Mouse (Mus musculus): ENCODE data around the gene B4galnt4. TPM values are rescaled to one million over a fixed set of nuclear protein-coding genes. Genes with fewer than 3 reads are reported as not detected.

Gene B4galnt4
- polyA plus RNA-seq, 1 experiment from 2014 or later, result 20.0 TPM

DNA sequence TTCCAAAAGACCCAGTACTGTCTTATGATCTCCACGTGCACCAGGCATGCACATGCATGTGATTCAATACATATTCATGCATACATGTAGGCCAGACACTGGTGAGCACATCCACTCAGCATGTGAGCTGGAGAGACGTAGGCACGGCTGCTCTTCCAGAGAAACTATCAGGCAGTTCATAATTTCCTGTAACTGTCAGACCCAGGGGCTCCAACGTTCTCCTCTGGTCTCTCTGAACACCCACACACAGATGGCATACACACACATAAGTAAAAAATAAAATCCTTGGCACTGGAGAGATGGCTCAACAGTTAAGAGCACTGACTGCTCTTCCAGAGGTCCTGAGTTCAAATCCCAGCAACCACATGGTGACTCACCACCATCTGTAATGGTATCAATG lies 12.9 kb downstream of the B4galnt4 start:
- H3K9me3 ChIP-seq (ENCODE audit: control insufficient read depth, low read length), result no peaks in the 10 kb centered on the region
- ATAC-seq (ENCODE audit: insufficient number of reproducible peaks, low FRiP score, low TSS enrichment, low read depth) (no peak), DNase-seq (ENCODE audit: low spot score) (no peak)
- no peak overlapping the region for H3K27ac ChIP-seq (replicated peaks; ENCODE audit: low read depth, low read length)
- H3K4me1 ChIP-seq (ENCODE audit: control insufficient read depth, insufficient read depth, low read length), result 0 out of 2 replicates have a peak, but pooled peaks cover 6% of the 10 kb centered on the region
- WGBS, result 87% methylated on average over 4 of the region's 4 CpGs
- H3K36me3 ChIP-seq (ENCODE audit: control insufficient read depth, insufficient read depth, low read length), result no peaks in the 10 kb centered on the region
- H3K27me3 ChIP-seq (ENCODE audit: control insufficient read depth, insufficient read depth, low read length), result peaks cover 18% of the 10 kb centered on the region
- H3K4me2 ChIP-seq (ENCODE audit: low read depth, severe bottlenecking), result no peak overlapping the region
- no peak overlapping the region for H3K4me3 ChIP-seq (ENCODE audit: low read depth, low read length)
- no peak overlapping the region for H3K9ac ChIP-seq (ENCODE audit: low read length)

DNA sequence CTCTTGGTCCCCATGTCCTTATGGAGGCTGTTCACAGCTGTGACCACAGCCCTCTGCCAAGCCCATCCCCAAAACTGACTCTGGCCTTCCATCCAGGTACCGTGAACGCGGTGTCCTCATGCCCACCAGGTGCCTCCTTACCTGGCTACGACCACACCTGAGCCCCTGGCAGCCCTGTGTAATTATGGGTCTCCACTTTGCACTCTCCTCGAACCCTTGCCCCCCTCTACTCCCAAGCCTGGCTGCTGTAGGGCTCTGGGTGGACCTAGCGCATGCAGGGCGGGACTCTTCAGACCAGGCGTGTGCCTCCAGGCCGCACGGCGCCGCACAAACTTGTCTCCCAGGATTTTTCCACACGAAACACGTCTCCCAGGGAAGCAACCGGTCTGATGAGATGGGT lies 16.9 kb downstream of the B4galnt4 start, which contains the start of gene Pkp3:
Pkp3 (plus strand) TSS at position 378 of the 400 bp plus-strand sequence.
- WGBS, result 91% methylated on average over 15 of the region's 15 CpGs
- Histone ChIP-seq H3K27ac (replicated peaks; ENCODE audit: low read depth, low read length) (no peak within 1 kb of the TSS), H3K4me3 (ENCODE audit: low read depth, low read length) (no peak within 1 kb of the TSS), H3K4me2 (ENCODE audit: low read depth, severe bottlenecking) (no peak within 1 kb of the TSS), H3K4me1 (ENCODE audit: control insufficient read depth, insufficient read depth, low read length) (no peaks in the 10 kb centered on the region), H3K36me3 (ENCODE audit: control insufficient read depth, insufficient read depth, low read length) (no peaks in the 10 kb centered on the region), H3K27me3 (ENCODE audit: control insufficient read depth, insufficient read depth, low read length) (peaks cover 9% of the 10 kb centered on the region; the same call in 1 of the 2 replicates), H3K9me3 (ENCODE audit: control insufficient read depth, low read length) (no peaks in the 10 kb centered on the region), H3K9ac (ENCODE audit: low read length) (no peak within 1 kb of the TSS)
- DNase-seq (ENCODE audit: low spot score), result no peak
- no peak for ATAC-seq (ENCODE audit: insufficient number of reproducible peaks, low FRiP score, low TSS enrichment, low read depth)

DNA sequence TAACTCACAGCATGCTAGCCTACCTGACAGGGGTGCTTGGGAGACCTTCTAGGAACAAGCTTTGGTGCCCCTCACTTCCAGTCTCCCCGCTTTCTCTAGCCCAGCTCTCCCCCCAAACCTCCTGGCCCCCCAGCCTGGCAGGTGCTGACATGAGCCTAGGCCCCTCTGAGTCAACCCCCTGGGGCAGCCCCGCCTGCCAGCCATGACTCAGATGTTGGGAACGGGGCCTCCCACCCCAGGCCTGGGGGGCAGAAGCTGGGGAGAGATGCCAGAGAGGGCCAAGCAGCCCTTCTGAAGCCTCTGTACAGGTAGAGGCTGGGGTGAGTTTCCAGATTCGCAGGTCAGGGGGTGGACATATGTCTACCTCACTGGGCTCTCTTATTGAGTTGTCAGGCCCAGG lies 18.0 kb downstream of the B4galnt4 start:
- Histone ChIP-seq H3K4me2 (ENCODE audit: low read depth, severe bottlenecking) (no peak overlapping the region), H3K36me3 (ENCODE audit: control insufficient read depth, insufficient read depth, low read length) (no peaks in the 10 kb centered on the region), H3K9ac (ENCODE audit: low read length) (no peak overlapping the region), H3K9me3 (ENCODE audit: control insufficient read depth, low read length) (no peaks in the 10 kb centered on the region), H3K4me3 (ENCODE audit: low read depth, low read length) (no peak overlapping the region), H3K4me1 (ENCODE audit: control insufficient read depth, insufficient read depth, low read length) (no peaks in the 10 kb centered on the region), H3K27me3 (ENCODE audit: control insufficient read depth, insufficient read depth, low read length) (peaks cover 9% of the 10 kb centered on the region; the same call in 1 of the 2 replicates), H3K27ac (replicated peaks; ENCODE audit: low read depth, low read length) (no peak overlapping the region)
- DNase-seq (ENCODE audit: low spot score), result no peak
- no peak for ATAC-seq (ENCODE audit: insufficient number of reproducible peaks, low FRiP score, low TSS enrichment, low read depth)
- WGBS, result 86% methylated on average over 4 of the region's 4 CpGs

DNA sequence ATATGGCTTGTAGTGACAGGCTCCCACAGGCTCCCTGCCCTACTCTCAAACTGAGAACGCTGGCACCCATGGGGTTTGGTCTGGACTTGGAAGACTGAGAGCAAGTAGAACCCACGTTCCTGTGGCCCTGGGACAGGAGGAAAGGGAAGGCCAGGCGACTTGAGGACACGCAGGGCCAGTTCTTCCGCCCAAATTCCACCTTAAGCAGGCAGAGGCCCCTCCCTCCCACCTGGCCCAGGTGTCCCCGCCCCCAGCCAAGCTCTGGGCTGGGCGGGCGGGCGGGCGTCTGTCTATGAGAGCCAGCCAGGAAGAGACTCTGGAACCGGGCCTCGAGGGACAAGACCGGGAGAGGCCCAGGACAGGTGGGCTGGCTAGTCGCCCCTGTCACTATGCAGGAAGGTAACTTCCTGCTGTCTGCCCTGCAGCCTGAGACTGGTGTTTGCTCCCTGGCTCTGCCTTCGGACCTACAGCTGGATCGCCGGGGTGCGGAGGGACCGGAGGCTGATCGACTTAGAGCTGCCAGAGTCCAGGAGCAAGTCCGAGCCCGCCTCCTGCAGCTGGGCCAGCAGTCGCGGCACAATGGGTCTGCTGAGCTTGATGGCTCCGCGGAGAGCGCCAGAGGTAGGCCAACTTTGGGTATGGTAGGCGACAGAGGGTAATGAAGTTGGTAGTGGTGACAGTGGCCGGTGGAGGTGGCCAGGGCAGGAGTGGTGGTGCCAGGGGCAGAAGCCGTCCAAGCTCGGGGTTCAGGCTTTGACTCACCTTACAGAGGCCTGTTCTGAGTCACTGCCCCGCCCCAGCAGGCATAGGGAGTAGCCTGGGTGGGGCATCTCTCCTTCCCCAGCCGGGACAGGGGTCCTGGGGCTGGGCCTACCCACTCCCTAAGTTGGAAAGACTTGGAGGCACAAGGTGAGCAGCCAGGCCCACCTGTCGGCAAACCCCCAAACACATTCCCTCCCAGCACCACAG lies 18.9 kb downstream of the B4galnt4 start:
- H3K4me2 ChIP-seq (ENCODE audit: low read depth, severe bottlenecking), result no peak overlapping the region
- ATAC-seq (ENCODE audit: insufficient number of reproducible peaks, low FRiP score, low TSS enrichment, low read depth) (no peak), DNase-seq (ENCODE audit: low spot score) (no peak)
- no peak overlapping the region for H3K9ac ChIP-seq (ENCODE audit: low read length)
- H3K4me3 ChIP-seq (ENCODE audit: low read depth, low read length), result no peak overlapping the region; the same call in 1 of the 2 replicates
- H3K4me1 ChIP-seq (ENCODE audit: control insufficient read depth, insufficient read depth, low read length), result no peaks in the 10 kb centered on the region
- peaks cover 9% of the 10 kb centered on the region; the same call in 1 of the 2 replicates for H3K27me3 ChIP-seq (ENCODE audit: control insufficient read depth, insufficient read depth, low read length)
- H3K9me3 ChIP-seq (ENCODE audit: control insufficient read depth, low read length), result no peaks in the 10 kb centered on the region
- H3K36me3 ChIP-seq (ENCODE audit: control insufficient read depth, insufficient read depth, low read length), result no peaks in the 10 kb centered on the region
- WGBS, result 23% methylated on average over 31 of the region's 34 CpGs
- no peak overlapping the region for H3K27ac ChIP-seq (replicated peaks; ENCODE audit: low read depth, low read length)

DNA sequence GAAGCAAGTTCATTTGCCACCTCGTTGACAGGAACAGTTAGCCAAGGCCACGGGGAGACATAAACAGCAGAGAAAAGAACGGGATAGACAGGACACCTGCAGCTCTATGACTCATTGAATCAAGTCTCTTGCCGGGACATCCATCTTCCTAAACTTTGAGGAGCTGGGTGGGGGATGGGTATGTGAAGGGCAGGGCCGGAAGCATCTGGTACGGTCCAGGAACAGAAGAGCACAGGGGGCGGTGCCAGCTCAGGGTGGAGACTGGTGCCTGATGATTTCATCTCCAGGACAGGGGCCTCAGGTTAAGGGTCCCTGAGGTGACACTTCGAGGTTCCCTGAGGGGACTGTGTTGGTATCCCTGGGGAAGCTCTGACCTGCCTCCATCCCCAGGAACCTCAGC lies 27.0 kb downstream of the B4galnt4 start:
- H3K4me3 ChIP-seq (ENCODE audit: low read depth, low read length), result no peak overlapping the region

DNA sequence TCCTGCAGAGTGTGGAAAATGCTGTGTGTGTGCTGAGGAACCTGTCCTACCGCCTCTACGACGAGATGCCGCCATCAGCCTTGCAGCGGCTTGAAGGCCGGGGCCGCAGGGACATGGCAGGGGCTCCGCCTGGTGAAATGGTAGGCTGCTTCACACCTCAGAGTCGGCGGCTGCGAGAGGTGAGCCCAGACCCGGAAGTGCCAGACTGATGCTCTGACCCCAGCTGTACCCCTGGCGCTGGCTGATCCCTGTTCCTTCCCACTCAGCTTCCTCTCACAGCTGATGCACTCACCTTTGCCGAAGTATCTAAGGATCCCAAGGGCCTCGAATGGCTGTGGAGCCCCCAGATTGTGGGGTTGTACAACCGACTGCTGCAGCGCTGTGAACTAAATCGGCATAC lies 27.6 kb downstream of the B4galnt4 start:
- Histone ChIP-seq H3K9ac (ENCODE audit: low read length) (no peak overlapping the region), H3K27me3 (ENCODE audit: control insufficient read depth, insufficient read depth, low read length) (peaks cover 30% of the 10 kb centered on the region), H3K4me2 (ENCODE audit: low read depth, severe bottlenecking) (peak overlapping the region; percentile 26), H3K36me3 (ENCODE audit: control insufficient read depth, insufficient read depth, low read length) (no peaks in the 10 kb centered on the region; the same call in 1 of the 2 replicates), H3K4me1 (ENCODE audit: control insufficient read depth, insufficient read depth, low read length) (peaks cover 5% of the 10 kb centered on the region; the same call in 1 of the 2 replicates), H3K27ac (replicated peaks; ENCODE audit: low read depth, low read length) (no peak overlapping the region), H3K4me3 (ENCODE audit: low read depth, low read length) (no peak overlapping the region), H3K9me3 (ENCODE audit: control insufficient read depth, low read length) (no peaks in the 10 kb centered on the region)
- ATAC-seq (ENCODE audit: insufficient number of reproducible peaks, low FRiP score, low TSS enrichment, low read depth) (no peak), DNase-seq (ENCODE audit: low spot score) (peak; percentile 33)
- WGBS, result 12% methylated on average over 18 of the region's 18 CpGs

More for the DNA sequence above, 27.0 kb downstream of the B4galnt4 start:
- Histone ChIP-seq H3K4me1 (ENCODE audit: control insufficient read depth, insufficient read depth, low read length) (peaks cover 5% of the 10 kb centered on the region; the same call in 1 of the 2 replicates), H3K9me3 (ENCODE audit: control insufficient read depth, low read length) (no peaks in the 10 kb centered on the region), H3K4me2 (ENCODE audit: low read depth, severe bottlenecking) (peak overlapping the region; percentile 26; the same call in 1 of the 2 replicates), H3K9ac (ENCODE audit: low read length) (no peak overlapping the region), H3K27ac (replicated peaks; ENCODE audit: low read depth, low read length) (no peak overlapping the region), H3K36me3 (ENCODE audit: control insufficient read depth, insufficient read depth, low read length) (no peaks in the 10 kb centered on the region; the same call in 1 of the 2 replicates), H3K27me3 (ENCODE audit: control insufficient read depth, insufficient read depth, low read length) (peaks cover 30% of the 10 kb centered on the region)
- WGBS, result 35% methylated on average over 8 of the region's 8 CpGs
- no peak for ATAC-seq (ENCODE audit: insufficient number of reproducible peaks, low FRiP score, low TSS enrichment, low read depth)
- DNase-seq (ENCODE audit: low spot score), result no peak

DNA sequence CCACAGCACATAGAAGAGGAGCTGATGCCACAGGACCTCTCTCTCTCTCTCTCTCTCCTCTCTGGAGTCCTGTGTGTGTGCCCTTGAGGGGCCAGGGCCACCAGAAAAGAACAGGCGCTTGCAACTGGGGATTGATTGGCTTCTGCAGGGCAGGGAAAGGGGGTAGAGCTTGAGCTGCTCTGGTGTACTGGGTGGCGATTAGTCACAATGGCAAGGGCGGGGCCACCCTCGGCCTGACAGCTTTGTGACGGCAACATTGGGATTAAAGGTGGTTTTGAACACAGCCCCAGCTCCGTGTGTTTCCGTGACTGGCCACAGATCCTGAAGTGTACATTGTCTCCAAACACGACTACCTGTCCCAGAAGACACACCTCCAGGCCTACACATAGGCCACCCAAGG lies 29.3 kb downstream of the B4galnt4 start:
- Histone ChIP-seq H3K4me2 (ENCODE audit: low read depth, severe bottlenecking) (no peak overlapping the region), H3K9ac (ENCODE audit: low read length) (no peak overlapping the region), H3K27ac (replicated peaks; ENCODE audit: low read depth, low read length) (no peak overlapping the region), H3K4me1 (ENCODE audit: control insufficient read depth, insufficient read depth, low read length) (peaks cover 5% of the 10 kb centered on the region; the same call in 1 of the 2 replicates), H3K9me3 (ENCODE audit: control insufficient read depth, low read length) (no peaks in the 10 kb centered on the region), H3K27me3 (ENCODE audit: control insufficient read depth, insufficient read depth, low read length) (peaks cover 30% of the 10 kb centered on the region), H3K36me3 (ENCODE audit: control insufficient read depth, insufficient read depth, low read length) (no peaks in the 10 kb centered on the region; the same call in 1 of the 2 replicates), H3K4me3 (ENCODE audit: low read depth, low read length) (no peak overlapping the region)
- 71% methylated on average over 8 of the region's 8 CpGs for WGBS
- ATAC-seq (ENCODE audit: insufficient number of reproducible peaks, low FRiP score, low TSS enrichment, low read depth) (no peak), DNase-seq (ENCODE audit: low spot score) (no peak)

DNA sequence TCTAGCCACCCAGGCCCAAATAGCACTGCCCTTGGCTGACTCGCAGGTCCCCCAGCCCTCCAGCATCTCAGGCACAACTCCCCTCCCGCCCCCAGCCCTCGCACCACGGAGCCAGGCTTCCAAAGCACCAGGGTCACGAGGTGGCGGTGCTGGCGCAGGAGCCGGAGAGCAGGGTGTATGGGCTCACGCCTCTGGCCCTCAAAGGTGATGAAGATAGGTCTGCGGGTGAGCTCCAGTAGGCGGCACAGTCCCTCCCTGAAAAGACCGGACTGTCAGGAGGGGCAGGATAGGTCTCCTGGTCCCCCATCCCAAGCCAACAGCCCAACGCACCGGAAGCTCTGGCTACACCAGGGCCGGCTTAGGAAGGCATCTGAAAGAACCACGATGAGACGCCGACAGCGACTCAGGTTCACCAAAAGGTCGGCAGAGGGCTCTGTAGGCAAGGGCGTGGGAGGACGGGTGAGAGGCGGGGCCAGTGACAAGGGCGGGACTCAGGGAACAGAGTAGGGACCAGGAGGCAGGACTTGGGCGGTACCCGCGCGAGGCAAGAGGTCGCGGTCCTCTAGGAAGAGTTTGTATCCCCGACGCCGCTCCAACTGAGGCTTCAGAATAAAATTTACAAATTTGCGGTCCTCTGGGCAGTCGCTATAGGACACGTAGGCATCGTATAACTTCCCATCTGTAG lies 31.3 kb downstream of the B4galnt4 start:
- no peak overlapping the region; the same call in 1 of the 2 replicates for H3K9ac ChIP-seq (ENCODE audit: low read length)
- peaks cover 5% of the 10 kb centered on the region; the same call in 1 of the 2 replicates for H3K4me1 ChIP-seq (ENCODE audit: control insufficient read depth, insufficient read depth, low read length)
- H3K4me3 ChIP-seq (ENCODE audit: low read depth, low read length), result no peak overlapping the region
- H3K36me3 ChIP-seq (ENCODE audit: control insufficient read depth, insufficient read depth, low read length), result no peaks in the 10 kb centered on the region; the same call in 1 of the 2 replicates
- peak overlapping the region; percentile 33; the same call in 1 of the 2 replicates for H3K4me2 ChIP-seq (ENCODE audit: low read depth, severe bottlenecking)
- 4% methylated on average over 37 of the region's 37 CpGs for WGBS
- H3K27ac ChIP-seq (replicated peaks; ENCODE audit: low read depth, low read length), result no peak overlapping the region
- H3K27me3 ChIP-seq (ENCODE audit: control insufficient read depth, insufficient read depth, low read length), result peaks cover 28% of the 10 kb centered on the region
- no peaks in the 10 kb centered on the region for H3K9me3 ChIP-seq (ENCODE audit: control insufficient read depth, low read length)
- peak; percentile 82 for ATAC-seq (ENCODE audit: insufficient number of reproducible peaks, low FRiP score, low TSS enrichment, low read depth)
- peak; percentile 85 for DNase-seq (ENCODE audit: low spot score)

Data from limb, embryonic 11.5 days (tissue).